Mouse (Mus musculus): Measurements from ENCODE around the gene Hmcn1.

Hmcn1 gene

GRCm38 (mm10) chr1:150783070-150783842, 210.0 kb downstream of the Hmcn1 start:
- in situ Hi-C loops (cut with MboI, MseI), result no loop called here

GRCm38 (mm10) chr1:150779902-150780301, 213.3 kb downstream of the Hmcn1 start:
- in situ Hi-C loops (cut with MboI, MseI), result no loop called here

- in situ Hi-C loops (cut with MboI, MseI), result no loop called here
Observed at GRCm38 (mm10) chr1:150776741-150777140, 216.5 kb downstream of the Hmcn1 start.

- in situ Hi-C loops (cut with MboI, MseI), result no loop called here
Observed at GRCm38 (mm10) chr1:150775742-150776141, 217.5 kb downstream of the Hmcn1 start.

GRCm38 (mm10) chr1:150772958-150773357, 220.3 kb downstream of the Hmcn1 start:
- in situ Hi-C loops (cut with MboI, MseI), result no loop called here

- in situ Hi-C loops (cut with MboI, MseI), result no loop called here
Observed at GRCm38 (mm10) chr1:150770948-150771521, 222.2 kb downstream of the Hmcn1 start.

GRCm38 (mm10) chr1:150769836-150770235, 223.4 kb downstream of the Hmcn1 start:
- in situ Hi-C loops (cut with MboI, MseI), result no loop called here

GRCm38 (mm10) chr1:150761678-150762077, 231.6 kb downstream of the Hmcn1 start:
- in situ Hi-C loops (cut with MboI, MseI), result no loop called here

GRCm38 (mm10) chr1:150760801-150761331, 232.4 kb downstream of the Hmcn1 start:
- in situ Hi-C loops (cut with MboI, MseI), result no loop called here

- in situ Hi-C loops (cut with MboI, MseI), result no loop called here
Observed at GRCm38 (mm10) chr1:150759476-150760079, 233.7 kb downstream of the Hmcn1 start.

- in situ Hi-C loops (cut with MboI, MseI), result no loop called here
Observed at GRCm38 (mm10) chr1:150753920-150754319, 239.3 kb downstream of the Hmcn1 start.

GRCm38 (mm10) chr1:150748783-150749182, 244.5 kb downstream of the Hmcn1 start:
- in situ Hi-C loops (cut with MboI, MseI), result no loop called here

- in situ Hi-C loops (cut with MboI, MseI), result no loop called here
Observed at GRCm38 (mm10) chr1:150747771-150748170, 245.5 kb downstream of the Hmcn1 start.

- in situ Hi-C loops (cut with MboI, MseI), result no loop called here
Observed at GRCm38 (mm10) chr1:150743097-150743843, 250.0 kb downstream of the Hmcn1 start.

GRCm38 (mm10) chr1:150742376-150743087, 250.7 kb downstream of the Hmcn1 start:
- in situ Hi-C loops (cut with MboI, MseI), result no loop called here

- in situ Hi-C loops (cut with MboI, MseI), result no loop called here
Observed at GRCm38 (mm10) chr1:150711438-150711837, 281.8 kb downstream of the Hmcn1 start.

GRCm38 (mm10) chr1:150706502-150706901, 286.7 kb downstream of the Hmcn1 start:
- in situ Hi-C loops (cut with MboI, MseI), result no loop called here

- in situ Hi-C loops (cut with MboI, MseI), result no loop called here
Observed at GRCm38 (mm10) chr1:150697749-150698148, 295.5 kb downstream of the Hmcn1 start.

GRCm38 (mm10) chr1:150682044-150682443, 311.2 kb downstream of the Hmcn1 start:
- in situ Hi-C loops (cut with MboI, MseI), result no loop called here

GRCm38 (mm10) chr1:150681433-150681832, 311.8 kb downstream of the Hmcn1 start:
- in situ Hi-C loops (cut with MboI, MseI), result no loop called here

- in situ Hi-C loops (cut with MboI, MseI), result no loop called here
Observed at GRCm38 (mm10) chr1:150681006-150681405, 312.2 kb downstream of the Hmcn1 start.
